Mouse (Mus musculus) lung, postnatal 0 days (tissue): ENCODE results near the gene Mcm2. TPM values are rescaled to one million over a fixed set of nuclear protein-coding genes. Genes with fewer than 3 reads are reported as not detected.

Experiments used
- ATAC-seq: fragments of 200-750 bp; cut with Nextera tagmentation; 2 replicates; pipeline ENCODE4 v1.8.0; 2017; ENCODE audit warnings: moderate library complexity
- DNase-seq: peaks from one replicate; pipeline ENCODE4 v3.0.0-alpha.2; 2016; ENCODE audit warnings: low spot score
- H3K27ac ChIP-seq: fragments of 300-500 bp; sonication (generic); 2 replicates; pipeline ENCODE4 v1.5.1; 2014; ENCODE audit warnings: antibody characterized with exemption, mild to moderate bottlenecking, low read length, mixed read lengths
- H3K27me3 ChIP-seq: fragments of 300-500 bp; sonication (generic); replicated peaks from 2 replicates; pipeline ENCODE4 v1.6.1; 2014; ENCODE audit warnings: low read length, mixed read lengths; ENCODE audit not compliant: insufficient read depth
- H3K36me3 ChIP-seq: fragments of 300-500 bp; sonication (generic); 2 replicates; pipeline ENCODE4 v1.6.1; 2014; ENCODE audit warnings: low read length, mixed read lengths; ENCODE audit not compliant: insufficient read depth
- H3K4me1 ChIP-seq: fragments of 300-500 bp; sonication (generic); 2 replicates; pipeline ENCODE4 v1.6.1; 2014; ENCODE audit warnings: antibody characterized with exemption, low read depth, low read length, mixed read lengths; ENCODE audit not compliant: insufficient read depth
- H3K4me2 ChIP-seq: fragments of 300-500 bp; sonication (generic); replicated peaks from 2 replicates; pipeline ENCODE4 v1.6.1; 2014; ENCODE audit warnings: low read depth, mild to moderate bottlenecking, low read length, moderate library complexity, mixed read lengths
- H3K4me3 ChIP-seq: fragments of 300-500 bp; sonication (generic); 2 replicates; pipeline ENCODE4 v1.5.1; 2014; ENCODE audit warnings: low read depth, low read length
- H3K9ac ChIP-seq: fragments of 300-500 bp; sonication (generic); replicated peaks from 2 replicates; pipeline ENCODE4 v1.6.1; 2014; ENCODE audit warnings: low read depth, mild to moderate bottlenecking
- H3K9me3 ChIP-seq: fragments of 300-500 bp; sonication (generic); 2 replicates; pipeline ENCODE4 v1.6.1; 2016; ENCODE audit warnings: low read length, mixed read lengths
- CTCF ChIP-seq: IDR thresholded peaks from 2 replicates; pipeline ENCODE4 v1.5.1; 2016; ENCODE audit warnings: antibody characterized with exemption, mild to moderate bottlenecking
- EP300 ChIP-seq: IDR thresholded peaks from 2 replicates; pipeline ENCODE4 v1.6.1; 2016; ENCODE audit warnings: antibody characterized with exemption, mild to moderate bottlenecking, control low read depth
- WGBS: fragments of 180-500 bp; shearing (Covaris S2); extraction: QIAGEN DNeasy Blood & Tissue Kit; methylation state at CpG from one replicate; pipeline ENCODE4 v1.1.7; 2014; 5-methylcytosine and 5-hydroxymethylcytosine counted together
- polyA plus RNA-seq: library from polyadenylated mRNA; unstranded; fragments of >200 nt; fragmentation: Nextera tagmentation; extraction: Ambion mirVana; gene quantifications from 2 replicates; pipeline ENCODE4 v1.2.1, GENCODE M21; 2015

The Mcm2 gene
- polyA plus RNA-seq, 1 experiment from 2014 or later: 14.5 TPM

DNA sequence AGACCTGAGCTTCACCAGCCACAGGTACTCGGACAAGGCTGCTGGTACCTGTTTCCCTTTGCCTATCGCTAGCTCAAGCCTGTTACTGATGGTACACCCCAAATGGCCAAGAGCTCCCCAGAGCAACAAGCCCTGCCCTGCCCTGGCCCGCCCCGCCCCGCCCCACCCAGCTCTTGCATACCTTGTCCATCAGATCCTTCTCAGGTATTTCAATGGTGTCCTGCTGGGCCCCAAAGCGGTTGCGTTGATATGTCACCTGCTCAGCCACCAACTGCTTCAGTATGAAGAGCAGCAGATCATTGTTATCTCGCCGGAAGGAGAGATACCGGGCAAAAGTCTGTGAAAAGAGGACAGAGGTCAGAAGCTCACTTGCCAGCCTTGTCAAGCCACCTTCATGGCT lies 14.4 kb downstream of the Mcm2 start:
- no peak overlapping the region for H3K27ac ChIP-seq
- no peaks in the 10 kb centered on the region for H3K4me1 ChIP-seq
- H3K4me2 ChIP-seq: no peak overlapping the region
- no peak overlapping the region for H3K9ac ChIP-seq
- no peak overlapping the region for H3K4me3 ChIP-seq
- no peak for TF ChIP-seq EP300
- TF ChIP-seq CTCF: no peak
- H3K9me3 ChIP-seq: no peaks in the 10 kb centered on the region
- WGBS: 89% methylated on average over 10 of the region's 10 CpGs
- no peak for DNase-seq
- H3K27me3 ChIP-seq: no peaks in the 10 kb centered on the region
- ATAC-seq: no peak
- peaks cover 19% of the 10 kb centered on the region; the same call in 1 of the 2 replicates for H3K36me3 ChIP-seq

DNA sequence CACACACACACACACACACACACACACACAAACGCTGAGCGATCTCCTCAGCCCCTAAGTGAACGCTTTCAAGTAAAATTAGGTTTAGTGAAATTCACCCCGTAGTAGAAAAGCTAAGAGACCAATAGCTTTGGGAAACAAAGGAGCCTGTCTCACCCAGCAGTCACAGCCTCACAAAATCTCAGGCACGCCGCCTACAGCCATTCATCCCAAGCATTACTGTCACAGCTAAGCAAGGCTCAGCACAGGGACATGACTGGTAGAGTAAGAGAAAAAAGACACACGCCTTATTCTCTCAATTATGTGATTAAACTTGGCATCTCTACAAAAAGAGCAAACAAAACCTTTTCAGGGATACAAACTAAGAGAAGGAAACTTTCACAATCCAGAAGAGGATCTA lies 17.2 kb downstream of the Mcm2 start:
- WGBS: 87% methylated on average over 7 of the region's 7 CpGs
- ATAC-seq (no peak), DNase-seq (no peak)
- H3K36me3 ChIP-seq: peaks cover 13% of the 10 kb centered on the region; the same call in 1 of the 2 replicates
- H3K4me1 ChIP-seq: no peaks in the 10 kb centered on the region
- no peak for TF ChIP-seq CTCF
- no peak overlapping the region for H3K4me2 ChIP-seq
- H3K27ac ChIP-seq: no peak overlapping the region
- no peak overlapping the region for H3K9ac ChIP-seq
- no peaks in the 10 kb centered on the region for H3K27me3 ChIP-seq
- no peak overlapping the region for H3K4me3 ChIP-seq
- H3K9me3 ChIP-seq: no peaks in the 10 kb centered on the region

GRCm38 (mm10) chr6:88879471-88879870 lies 19.1 kb downstream of the Mcm2 start:
- peaks cover 4% of the 10 kb centered on the region; the same call in 1 of the 2 replicates for H3K36me3 ChIP-seq
- no peaks in the 10 kb centered on the region for H3K4me1 ChIP-seq
- WGBS: 62% methylated on average over 4 of the region's 4 CpGs
- no peak overlapping the region for H3K9ac ChIP-seq
- TF ChIP-seq EP300: no peak
- TF ChIP-seq CTCF: peak; percentile 38
- no peak overlapping the region for H3K27ac ChIP-seq
- DNase-seq (no peak), ATAC-seq (no peak)
- no peaks in the 10 kb centered on the region for H3K9me3 ChIP-seq
- 0 out of 2 replicates have a peak, but pooled peaks cover 7% of the 10 kb centered on the region for H3K27me3 ChIP-seq
- H3K4me2 ChIP-seq: no peak overlapping the region
- no peak overlapping the region for H3K4me3 ChIP-seq

DNA sequence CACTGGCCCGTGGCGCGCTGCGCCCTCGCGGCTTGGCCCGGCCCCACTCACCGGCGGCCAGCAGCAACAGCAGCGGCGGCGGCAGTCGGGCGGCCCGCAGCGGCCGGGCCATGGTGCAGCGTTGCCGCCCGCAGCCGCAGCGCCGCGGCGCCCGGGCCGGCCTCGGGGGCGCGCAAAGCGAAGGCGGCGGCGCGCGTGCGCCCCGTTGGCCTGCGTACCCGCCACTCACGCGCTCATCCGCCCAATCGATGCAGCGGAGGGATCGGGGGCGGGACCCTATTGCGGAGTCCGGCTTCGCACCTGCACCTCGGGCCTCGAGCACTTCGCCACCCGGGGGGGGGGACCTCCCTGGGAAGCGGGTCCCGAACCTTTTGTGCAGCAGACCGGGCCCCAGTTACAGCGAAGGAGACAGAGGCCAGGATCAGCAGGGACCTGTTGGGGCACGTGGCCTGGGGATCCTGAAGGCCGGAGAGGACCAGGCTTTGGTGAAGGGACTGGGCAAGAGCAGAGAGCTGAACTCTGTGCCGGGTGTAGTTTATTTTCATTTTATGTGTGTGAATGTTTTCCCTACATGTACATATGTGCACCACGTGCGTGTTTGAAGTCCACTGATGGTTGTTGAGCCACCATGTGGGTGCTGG lies 23.6 kb downstream of the Mcm2 start, which contains the start of gene Podxl2:
Gene Podxl2, minus strand, starts transcription at position 177 of the 641 bp plus-strand sequence.
- ATAC-seq (peak; percentile 88), DNase-seq (peak; percentile 70)
- Histone ChIP-seq H3K27ac (no peak within 1 kb of the TSS), H3K9ac (no peak within 1 kb of the TSS), H3K36me3 (no peaks in the 10 kb centered on the region), H3K4me1 (no peaks in the 10 kb centered on the region), H3K4me3 (peak within 1 kb of the TSS; percentile 55), H3K27me3 (0 out of 2 replicates have a peak, but pooled peaks cover 7% of the 10 kb centered on the region), H3K4me2 (peak within 1 kb of the TSS; percentile 95), H3K9me3 (no peaks in the 10 kb centered on the region)
- TF ChIP-seq CTCF: no peak
- TF ChIP-seq EP300: no peak
- 10% methylated on average over 30 of the region's 63 CpGs for WGBS

DNA sequence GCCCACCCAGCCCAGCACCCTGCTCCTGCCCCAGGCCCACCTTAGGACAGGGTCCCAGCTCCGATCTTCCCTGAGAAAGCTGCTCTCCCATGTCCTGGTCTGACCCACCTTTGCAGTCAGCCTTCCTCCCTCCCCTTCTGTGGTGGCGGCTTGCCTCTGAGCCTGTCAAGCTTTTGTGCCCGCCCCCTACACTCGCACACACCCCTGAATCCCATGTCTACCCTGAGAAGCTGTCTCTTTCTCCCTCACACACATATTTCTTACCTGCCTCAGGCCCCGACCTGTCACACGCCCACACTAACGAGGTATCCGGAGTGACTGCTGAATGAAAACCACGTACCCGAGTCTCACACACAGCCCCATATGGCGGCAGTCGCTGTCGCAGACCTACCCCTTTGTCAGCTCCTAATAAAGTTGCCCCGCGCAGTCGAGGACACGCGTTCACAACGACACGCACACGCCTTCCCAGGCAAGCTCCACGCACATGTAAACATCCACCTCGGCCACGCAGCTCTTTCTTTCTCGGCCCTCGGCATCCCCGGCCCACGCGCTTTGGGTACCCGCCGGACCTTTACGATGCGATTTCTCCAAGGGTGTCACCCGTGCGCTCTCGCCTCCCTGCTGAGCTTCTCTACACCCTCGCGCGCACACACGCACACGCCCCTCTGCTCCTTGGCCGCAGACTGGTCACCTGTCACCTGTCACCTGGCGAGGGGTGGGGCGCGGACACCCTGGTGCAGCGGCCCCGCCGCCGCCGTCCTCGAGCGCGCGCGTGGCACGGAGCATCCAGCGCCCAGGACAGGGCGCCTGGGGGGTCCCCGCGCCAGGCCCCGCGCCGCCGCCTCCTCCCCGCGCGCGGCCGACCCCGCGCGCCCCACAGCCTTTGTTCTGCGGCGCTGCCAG lies 24.4 kb downstream of the Mcm2 start:
- peak; percentile 67 for ATAC-seq
- H3K4me3 ChIP-seq: peak overlapping the region; percentile 55
- peak overlapping the region; percentile 95 for H3K4me2 ChIP-seq
- DNase-seq: peak; percentile 30
- no peaks in the 10 kb centered on the region for H3K4me1 ChIP-seq
- no peaks in the 10 kb centered on the region for H3K36me3 ChIP-seq
- H3K9me3 ChIP-seq: no peaks in the 10 kb centered on the region
- H3K27ac ChIP-seq: no peak overlapping the region
- H3K9ac ChIP-seq: no peak overlapping the region
- no peak for TF ChIP-seq EP300
- no peak for TF ChIP-seq CTCF
- WGBS: 2% methylated on average over 61 of the region's 74 CpGs
- H3K27me3 ChIP-seq: 0 out of 2 replicates have a peak, but pooled peaks cover 7% of the 10 kb centered on the region

DNA sequence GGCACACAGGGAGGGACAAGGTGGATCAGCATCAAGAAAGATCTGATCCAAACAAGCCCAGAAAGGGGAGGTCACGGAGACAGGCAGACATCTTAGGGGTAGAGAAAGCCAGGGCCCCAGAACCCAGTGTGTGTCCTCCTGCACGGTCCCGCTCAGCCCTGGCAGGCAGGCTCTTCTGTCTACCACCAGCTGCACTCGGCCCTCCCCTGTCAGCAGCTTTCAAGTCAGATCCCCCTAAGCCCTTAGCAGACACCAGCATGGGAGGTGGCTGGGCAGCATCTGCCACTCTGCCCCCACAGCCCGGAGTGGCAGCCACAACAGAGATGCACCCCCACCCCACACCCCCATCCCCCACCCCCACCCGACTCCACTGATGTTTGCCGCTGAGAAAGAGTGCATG lies 25.8 kb downstream of the Mcm2 start:
- no peak overlapping the region for H3K27ac ChIP-seq
- ATAC-seq (no peak), DNase-seq (no peak)
- H3K9me3 ChIP-seq: no peaks in the 10 kb centered on the region
- no peak for TF ChIP-seq EP300
- no peak for TF ChIP-seq CTCF
- 0 out of 2 replicates have a peak, but pooled peaks cover 7% of the 10 kb centered on the region for H3K27me3 ChIP-seq
- 51% methylated on average over 7 of the region's 7 CpGs for WGBS
- no peaks in the 10 kb centered on the region for H3K4me1 ChIP-seq
- no peak overlapping the region for H3K9ac ChIP-seq
- no peak overlapping the region for H3K4me3 ChIP-seq
- no peak overlapping the region for H3K4me2 ChIP-seq
- no peaks in the 10 kb centered on the region for H3K36me3 ChIP-seq
